Mouse (Mus musculus): ENCODE data around the gene Tns3. TPM values are rescaled to one million over a fixed set of nuclear protein-coding genes. Genes with fewer than 3 reads are reported as not detected.
A peak's percentile ranks its signal among the peaks of the same experiment; 100 is the strongest.
"Not testable (repeated sequence)": the region's sequence is repeated elsewhere in the genome, so short reads cannot be mapped to it uniquely, and the experiment has no call there.

Tns3 gene
- polyA plus RNA-seq, 1 experiment from 2014 or later, result 5.5 TPM

DNA sequence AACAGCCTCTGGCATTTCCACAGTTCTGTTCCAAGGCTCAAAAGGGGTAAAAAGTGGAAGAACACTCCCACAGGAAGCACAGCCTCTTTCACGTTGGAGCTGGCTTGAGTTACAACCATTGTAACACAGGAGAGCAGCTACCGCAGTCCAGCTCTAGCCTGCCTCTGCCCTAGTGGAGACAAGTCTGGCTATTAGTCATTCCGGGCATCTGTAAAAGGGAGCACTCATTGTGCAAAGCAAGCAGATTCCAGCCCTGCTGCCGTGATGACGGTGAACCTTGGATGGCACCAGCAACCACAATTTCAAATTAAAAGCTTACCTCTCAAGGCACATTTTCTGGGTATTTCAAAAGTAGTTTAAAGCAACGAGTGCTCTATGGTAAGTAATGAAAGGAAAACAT is 120.0 kb downstream of the Tns3 start:
- no peak overlapping the region for H3K4me3 ChIP-seq (ENCODE audit: low read depth, low read length)
- no peak overlapping the region for H3K9ac ChIP-seq (replicated peaks; ENCODE audit: low read depth, low read length)
- 25% methylated on average over 6 of the region's 6 CpGs for WGBS
- H3K9me3 ChIP-seq (ENCODE audit: control insufficient read depth, low read length), result no peaks in the 10 kb centered on the region
- 0 out of 2 replicates have a peak overlapping the region, but pooled peaks have one; percentile 18 for H3K27ac ChIP-seq (ENCODE audit: low read depth, low read length)
- H3K27me3 ChIP-seq (ENCODE audit: control insufficient read depth, insufficient read depth, low read length), result no peaks in the 10 kb centered on the region
- H3K4me1 ChIP-seq (ENCODE audit: control insufficient read depth, insufficient read depth, low read length), result no peaks in the 10 kb centered on the region
- ATAC-seq (ENCODE audit: low read depth), result peak; percentile 68; the same call in 1 of the 2 replicates
- H3K4me2 ChIP-seq (ENCODE audit: low read depth, low read length), result no peak overlapping the region
- H3K36me3 ChIP-seq (ENCODE audit: control insufficient read depth, insufficient read depth, low read length), result no peaks in the 10 kb centered on the region

DNA sequence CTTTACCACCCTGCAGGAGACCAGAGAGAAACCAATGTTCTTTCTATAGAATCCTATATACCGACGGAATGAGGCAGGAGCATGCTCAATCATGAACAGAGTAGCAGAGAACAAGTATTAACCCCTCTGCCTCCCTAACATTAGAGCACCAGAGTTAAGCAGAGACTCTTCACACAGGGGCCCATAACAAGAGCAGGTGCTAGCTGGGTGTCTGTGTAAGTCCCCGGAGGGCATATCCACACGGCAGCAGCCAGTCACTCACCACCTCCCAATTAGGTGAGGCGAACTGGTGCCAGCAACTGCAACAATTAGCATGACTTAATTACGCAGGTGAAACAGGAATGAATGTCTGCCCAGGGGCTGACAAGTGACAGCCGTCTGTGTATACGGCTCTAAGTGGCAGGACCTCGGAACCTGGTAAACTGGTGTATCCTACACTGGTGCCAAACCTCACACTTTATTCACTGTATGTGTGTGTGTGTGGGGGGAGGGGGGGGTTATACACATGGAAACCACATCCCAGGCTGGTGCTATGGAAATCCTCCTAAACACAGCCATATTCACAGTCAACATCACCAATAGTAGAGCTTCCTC is 123.0 kb downstream of the Tns3 start:
- no peak overlapping the region for H3K4me3 ChIP-seq (ENCODE audit: low read depth, low read length)
- H3K9me3 ChIP-seq (ENCODE audit: control insufficient read depth, low read length), result no peaks in the 10 kb centered on the region
- no peak overlapping the region for H3K27ac ChIP-seq (ENCODE audit: low read depth, low read length)
- 76% methylated on average over 9 of the region's 9 CpGs for WGBS
- no peak overlapping the region for H3K4me2 ChIP-seq (ENCODE audit: low read depth, low read length)
- no peaks in the 10 kb centered on the region for H3K27me3 ChIP-seq (ENCODE audit: control insufficient read depth, insufficient read depth, low read length)
- no peak overlapping the region for H3K9ac ChIP-seq (replicated peaks; ENCODE audit: low read depth, low read length)
- no peaks in the 10 kb centered on the region for H3K4me1 ChIP-seq (ENCODE audit: control insufficient read depth, insufficient read depth, low read length)
- ATAC-seq (ENCODE audit: low read depth), result peak; percentile 14; the same call in 1 of the 2 replicates
- H3K36me3 ChIP-seq (ENCODE audit: control insufficient read depth, insufficient read depth, low read length), result no peaks in the 10 kb centered on the region

DNA sequence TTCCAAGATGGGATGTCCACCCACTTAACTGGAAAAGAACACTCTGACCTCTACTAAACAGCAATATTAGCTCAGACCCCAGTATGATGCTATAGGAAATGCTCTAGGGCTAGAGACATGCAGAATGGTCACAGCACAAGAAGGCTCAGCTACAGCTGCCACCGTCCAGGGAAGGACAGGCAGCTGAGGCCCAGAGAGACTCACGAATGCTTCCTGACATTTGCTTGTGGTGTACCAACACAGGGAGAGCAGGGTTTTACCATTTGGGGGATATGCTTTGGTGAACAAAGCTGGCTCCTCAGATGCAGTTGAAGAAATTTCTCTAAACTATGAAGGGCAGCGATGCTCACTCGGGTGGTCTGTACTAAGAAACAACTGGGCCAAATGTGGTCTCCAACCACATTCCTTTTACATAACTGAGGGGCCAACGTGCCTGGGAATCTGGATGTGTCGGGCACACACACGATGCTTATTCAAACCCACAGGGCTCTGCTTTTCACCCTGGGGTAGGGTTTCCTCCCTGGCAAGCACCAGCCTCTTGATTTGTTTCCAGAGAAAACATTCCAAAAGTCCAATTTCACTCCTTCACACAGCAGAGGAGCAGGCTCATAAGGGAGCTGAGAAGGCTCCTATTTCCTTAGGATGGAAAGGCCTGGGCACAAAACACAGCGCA is 124.6 kb downstream of the Tns3 start:
- Histone ChIP-seq H3K9me3 (ENCODE audit: control insufficient read depth, low read length) (no peaks in the 10 kb centered on the region), H3K4me3 (ENCODE audit: low read depth, low read length) (no peak overlapping the region), H3K9ac (replicated peaks; ENCODE audit: low read depth, low read length) (no peak overlapping the region), H3K27me3 (ENCODE audit: control insufficient read depth, insufficient read depth, low read length) (no peaks in the 10 kb centered on the region), H3K4me2 (ENCODE audit: low read depth, low read length) (no peak overlapping the region), H3K27ac (ENCODE audit: low read depth, low read length) (no peak overlapping the region), H3K4me1 (ENCODE audit: control insufficient read depth, insufficient read depth, low read length) (no peaks in the 10 kb centered on the region), H3K36me3 (ENCODE audit: control insufficient read depth, insufficient read depth, low read length) (no peaks in the 10 kb centered on the region)
- ATAC-seq (ENCODE audit: low read depth), result no peak
- WGBS, result 85% methylated on average over 8 of the region's 8 CpGs

DNA sequence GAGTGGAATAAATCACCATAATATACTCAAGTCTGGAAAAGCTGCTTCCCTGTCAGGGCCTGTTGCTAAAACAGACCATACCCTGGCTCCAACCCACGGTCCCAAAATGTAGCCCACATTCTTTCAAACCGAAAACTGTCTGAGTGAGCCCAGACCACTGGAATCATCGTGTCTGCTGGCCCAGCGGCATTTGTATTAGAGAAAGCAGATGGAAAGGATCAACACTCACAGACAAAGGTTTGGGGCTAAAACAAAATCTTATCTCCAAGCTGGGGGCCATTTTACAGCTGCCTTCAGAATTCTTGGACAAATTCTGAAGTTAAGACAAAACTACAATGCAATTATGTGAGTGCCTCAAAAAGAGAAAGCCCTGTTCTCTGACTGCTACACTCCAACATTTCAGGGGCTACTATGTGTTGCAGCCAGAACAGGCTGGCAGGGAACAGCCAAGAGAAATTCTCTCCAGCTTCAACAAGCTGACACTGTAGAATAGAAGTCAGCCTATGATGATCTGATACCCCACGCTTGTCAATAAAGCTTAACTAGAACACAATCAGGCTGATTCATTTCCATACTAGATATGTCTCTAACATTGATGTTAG is 127.2 kb downstream of the Tns3 start:
- no peak for ATAC-seq (ENCODE audit: low read depth)
- no peaks in the 10 kb centered on the region for H3K27me3 ChIP-seq (ENCODE audit: control insufficient read depth, insufficient read depth, low read length)
- 82% methylated on average over 5 of the region's 5 CpGs for WGBS

DNA sequence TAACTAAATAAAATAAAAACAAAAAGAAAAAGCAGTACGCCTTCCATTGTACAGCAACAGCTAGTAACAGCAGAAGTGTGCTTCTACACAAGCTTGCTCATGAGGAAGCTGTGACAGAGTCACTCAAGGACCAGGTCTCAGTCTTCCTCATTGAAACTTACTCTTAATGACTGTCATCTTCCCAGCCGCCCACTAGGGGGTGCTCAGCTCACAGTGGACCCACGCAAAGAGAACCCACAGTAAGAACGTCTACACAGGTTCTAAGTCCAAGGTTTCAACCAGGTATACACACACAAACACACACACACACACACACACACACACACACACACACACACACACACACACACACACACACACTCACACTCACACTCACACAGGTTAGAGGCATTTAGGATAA is 129.4 kb downstream of the Tns3 start:
- ATAC-seq (ENCODE audit: low read depth), result peak; percentile 73
- Histone ChIP-seq H3K27me3 (ENCODE audit: control insufficient read depth, insufficient read depth, low read length) (no peaks in the 10 kb centered on the region), H3K4me1 (ENCODE audit: control insufficient read depth, insufficient read depth, low read length) (0 out of 2 replicates have a peak, but pooled peaks cover 6% of the 10 kb centered on the region), H3K4me2 (ENCODE audit: low read depth, low read length) (no peak overlapping the region), H3K36me3 (ENCODE audit: control insufficient read depth, insufficient read depth, low read length) (no peaks in the 10 kb centered on the region), H3K27ac (ENCODE audit: low read depth, low read length) (no peak overlapping the region), H3K9me3 (ENCODE audit: control insufficient read depth, low read length) (no peaks in the 10 kb centered on the region), H3K9ac (replicated peaks; ENCODE audit: low read depth, low read length) (no peak overlapping the region), H3K4me3 (ENCODE audit: low read depth, low read length) (no peak overlapping the region)
- WGBS, result 31% methylated on average over 4 of the region's 4 CpGs

More for the DNA sequence above, 127.2 kb downstream of the Tns3 start:
- no peak overlapping the region for H3K4me3 ChIP-seq (ENCODE audit: low read depth, low read length)
- H3K9ac ChIP-seq (replicated peaks; ENCODE audit: low read depth, low read length), result no peak overlapping the region
- H3K4me1 ChIP-seq (ENCODE audit: control insufficient read depth, insufficient read depth, low read length), result 0 out of 2 replicates have a peak, but pooled peaks cover 3% of the 10 kb centered on the region
- no peak overlapping the region for H3K4me2 ChIP-seq (ENCODE audit: low read depth, low read length)
- no peaks in the 10 kb centered on the region for H3K36me3 ChIP-seq (ENCODE audit: control insufficient read depth, insufficient read depth, low read length)
- H3K27ac ChIP-seq (ENCODE audit: low read depth, low read length), result no peak overlapping the region
- no peaks in the 10 kb centered on the region for H3K9me3 ChIP-seq (ENCODE audit: control insufficient read depth, low read length)

DNA sequence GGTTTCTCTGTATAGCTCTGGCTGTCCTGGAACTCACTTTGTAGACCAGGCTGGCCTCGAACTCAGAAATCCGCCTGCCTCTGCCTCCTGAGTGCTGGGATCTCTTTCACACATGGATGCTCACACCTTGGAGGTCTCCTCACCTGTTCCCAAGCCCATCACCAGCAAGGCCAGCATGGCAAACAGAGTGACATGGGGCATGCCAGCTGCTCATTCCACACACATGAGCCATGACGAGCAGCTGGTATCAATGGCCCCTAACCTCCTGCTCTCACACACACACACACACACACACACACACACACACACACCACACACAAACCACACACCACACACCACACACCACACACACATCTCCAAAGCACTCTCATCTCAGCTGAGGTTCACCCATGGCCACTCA is 131.6 kb downstream of the Tns3 start:
- not testable (repeated sequence) for H3K4me3 ChIP-seq (ENCODE audit: low read depth, low read length); H3K4me2 ChIP-seq (ENCODE audit: low read depth, low read length); H3K9me3 ChIP-seq (ENCODE audit: control insufficient read depth, low read length); H3K36me3 ChIP-seq (ENCODE audit: control insufficient read depth, insufficient read depth, low read length); ATAC-seq (ENCODE audit: low read depth); H3K27ac ChIP-seq (ENCODE audit: low read depth, low read length); H3K9ac ChIP-seq (replicated peaks; ENCODE audit: low read depth, low read length); H3K27me3 ChIP-seq (ENCODE audit: control insufficient read depth, insufficient read depth, low read length); H3K4me1 ChIP-seq (ENCODE audit: control insufficient read depth, insufficient read depth, low read length)
- WGBS, result 98% methylated on average over 3 of the region's 3 CpGs

DNA sequence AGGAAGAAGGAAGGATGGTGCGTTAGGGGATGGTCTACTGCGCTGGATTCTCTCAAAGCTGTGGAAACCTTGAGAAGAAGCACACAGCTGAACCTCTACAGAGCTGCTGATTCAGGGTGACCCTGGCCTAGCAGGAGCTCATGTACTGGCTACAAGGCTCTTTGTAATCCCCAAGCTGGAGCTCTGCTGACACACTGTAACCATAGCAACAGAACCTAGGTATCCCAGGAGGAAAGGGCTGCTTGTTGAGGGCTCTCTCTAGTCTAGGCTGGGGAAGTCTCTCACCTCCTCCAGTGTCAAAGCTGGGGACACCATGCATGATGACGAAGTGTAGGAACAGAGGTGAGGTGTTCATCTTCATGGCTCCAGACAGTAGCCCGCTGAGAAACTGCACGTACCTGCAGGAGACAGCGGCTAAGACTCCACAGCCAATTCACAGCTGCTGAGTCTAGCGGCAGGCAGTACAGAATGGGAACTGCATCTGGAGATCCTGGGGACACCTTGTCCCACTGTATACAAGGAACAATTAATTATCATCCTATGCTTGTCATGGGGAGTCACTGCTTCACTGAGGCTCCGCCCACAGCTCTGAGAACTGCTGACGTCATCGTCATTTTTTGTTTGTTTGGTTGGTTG is 132.1 kb downstream of the Tns3 start:
- no peak overlapping the region for H3K4me2 ChIP-seq (ENCODE audit: low read depth, low read length)
- no peaks in the 10 kb centered on the region for H3K9me3 ChIP-seq (ENCODE audit: control insufficient read depth, low read length)
- no peak overlapping the region for H3K27ac ChIP-seq (ENCODE audit: low read depth, low read length)
- ATAC-seq (ENCODE audit: low read depth), result peak; percentile 62; the same call in 1 of the 2 replicates
- 92% methylated on average over 10 of the region's 10 CpGs for WGBS
- no peaks in the 10 kb centered on the region for H3K36me3 ChIP-seq (ENCODE audit: control insufficient read depth, insufficient read depth, low read length)
- H3K4me1 ChIP-seq (ENCODE audit: control insufficient read depth, insufficient read depth, low read length), result 0 out of 2 replicates have a peak, but pooled peaks cover 6% of the 10 kb centered on the region
- H3K27me3 ChIP-seq (ENCODE audit: control insufficient read depth, insufficient read depth, low read length), result no peaks in the 10 kb centered on the region
- no peak overlapping the region for H3K9ac ChIP-seq (replicated peaks; ENCODE audit: low read depth, low read length)
- H3K4me3 ChIP-seq (ENCODE audit: low read depth, low read length), result no peak overlapping the region

DNA sequence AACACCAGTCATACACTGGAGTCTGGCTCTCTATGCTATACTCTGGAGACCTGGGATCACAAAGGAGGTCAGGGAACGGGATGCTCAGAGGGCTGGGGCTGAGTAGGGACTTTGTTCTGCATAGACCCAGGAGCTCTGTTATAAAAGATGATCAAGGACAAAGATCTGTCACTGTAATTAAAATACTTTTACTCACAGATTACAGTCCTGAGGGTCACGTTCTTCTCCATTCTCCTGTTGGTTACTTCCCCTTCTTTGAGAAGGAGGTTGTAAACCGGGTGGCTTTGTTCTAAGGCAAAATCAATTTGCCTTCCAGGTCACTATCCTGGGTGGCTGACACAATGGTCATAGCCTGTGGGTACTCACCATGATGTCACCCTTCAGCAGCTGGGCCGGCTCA is 133.8 kb downstream of the Tns3 start:
- H3K27ac ChIP-seq (ENCODE audit: low read depth, low read length), result no peak overlapping the region
- no peak for ATAC-seq (ENCODE audit: low read depth)
- no peak overlapping the region for H3K9ac ChIP-seq (replicated peaks; ENCODE audit: low read depth, low read length)
- H3K4me1 ChIP-seq (ENCODE audit: control insufficient read depth, insufficient read depth, low read length), result 0 out of 2 replicates have a peak, but pooled peaks cover 6% of the 10 kb centered on the region
- no peaks in the 10 kb centered on the region for H3K36me3 ChIP-seq (ENCODE audit: control insufficient read depth, insufficient read depth, low read length)
- no peak overlapping the region for H3K4me2 ChIP-seq (ENCODE audit: low read depth, low read length)
- H3K4me3 ChIP-seq (ENCODE audit: low read depth, low read length), result no peak overlapping the region
- H3K9me3 ChIP-seq (ENCODE audit: control insufficient read depth, low read length), result no peaks in the 10 kb centered on the region
- WGBS, result 27% methylated on average over 4 of the region's 4 CpGs
- H3K27me3 ChIP-seq (ENCODE audit: control insufficient read depth, insufficient read depth, low read length), result no peaks in the 10 kb centered on the region

DNA sequence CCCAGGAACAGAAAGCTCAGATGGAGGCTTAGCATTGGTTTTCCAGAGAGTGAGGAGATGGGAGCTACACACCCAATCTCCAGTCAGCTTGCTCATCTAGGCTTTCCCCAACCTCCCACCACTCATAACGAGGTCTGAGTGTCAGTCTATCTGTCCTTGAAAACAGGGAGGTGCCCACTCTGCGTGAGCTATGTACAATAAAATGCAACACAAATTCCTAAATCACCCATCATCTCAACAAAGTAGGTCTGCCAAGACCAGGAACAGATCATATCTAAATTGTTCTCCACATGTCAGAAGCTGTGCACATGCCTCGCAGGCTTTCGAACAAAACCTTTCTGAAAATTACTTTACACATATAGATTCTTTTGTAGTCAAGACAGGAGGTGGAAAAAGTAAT is 134.3 kb downstream of the Tns3 start:
- H3K27ac ChIP-seq (ENCODE audit: low read depth, low read length), result no peak overlapping the region
- H3K4me1 ChIP-seq (ENCODE audit: control insufficient read depth, insufficient read depth, low read length), result 0 out of 2 replicates have a peak, but pooled peaks cover 6% of the 10 kb centered on the region
- no peaks in the 10 kb centered on the region for H3K27me3 ChIP-seq (ENCODE audit: control insufficient read depth, insufficient read depth, low read length)
- H3K4me3 ChIP-seq (ENCODE audit: low read depth, low read length), result no peak overlapping the region
- H3K9ac ChIP-seq (replicated peaks; ENCODE audit: low read depth, low read length), result no peak overlapping the region
- ATAC-seq (ENCODE audit: low read depth), result no peak
- no peak overlapping the region for H3K4me2 ChIP-seq (ENCODE audit: low read depth, low read length)
- whole genome bisulfite sequencing, result 91% methylated on average over 4 of the region's 4 CpGs
- no peaks in the 10 kb centered on the region for H3K9me3 ChIP-seq (ENCODE audit: control insufficient read depth, low read length)
- H3K36me3 ChIP-seq (ENCODE audit: control insufficient read depth, insufficient read depth, low read length), result no peaks in the 10 kb centered on the region

Measured in neural tube, embryonic 14.5 days (tissue).